Mouse (Mus musculus) kidney, adult 2 months (tissue): Measurements from ENCODE around the gene Hist1h2be. TPM values are rescaled to one million over a fixed set of nuclear protein-coding genes. Genes with fewer than 3 reads are reported as not detected.
A peak's percentile ranks its signal among the peaks of the same experiment; 100 is the strongest.
"Not testable (repeated sequence)": the region's sequence is repeated elsewhere in the genome, so short reads cannot be mapped to it uniquely, and the experiment has no call there.

Experiments
- DNase-seq: peaks from one replicate; pipeline ENCODE4 v3.0.0; 2021
- H3K27ac ChIP-seq: fragments of 200-500 bp; 2 replicates; pipeline ENCODE4 v1.5.1; 2012; ENCODE audit warnings: low read depth, low read length, control low read depth, inconsistent platforms; ENCODE audit not compliant: insufficient read depth
- H3K27me3 ChIP-seq: fragments of 200-500 bp; replicated peaks from 2 replicates; pipeline ENCODE4 v1.6.1; 2012; ENCODE audit warnings: mild to moderate bottlenecking, moderate library complexity, low read length, inconsistent platforms; ENCODE audit not compliant: control insufficient read depth, insufficient read depth
- H3K36me3 ChIP-seq: fragments of 200-500 bp; 2 replicates; pipeline ENCODE4 v1.6.1; 2012; ENCODE audit warnings: mild to moderate bottlenecking, moderate library complexity, low read length, inconsistent platforms; ENCODE audit not compliant: control insufficient read depth, insufficient read depth
- H3K4me1 ChIP-seq: fragments of 200-500 bp; 2 replicates; pipeline ENCODE4 v1.6.1; 2011; ENCODE audit warnings: low read length; ENCODE audit not compliant: control insufficient read depth, insufficient read depth
- H3K4me3 ChIP-seq: fragments of 200-500 bp; 2 replicates; pipeline ENCODE4 v1.5.1; 2011; ENCODE audit warnings: mild to moderate bottlenecking, low read depth, low read length, control low read depth; ENCODE audit not compliant: insufficient read depth
- CTCF ChIP-seq: fragments of 200-500 bp; conservative IDR thresholded peaks from 2 replicates; pipeline ENCODE4 v1.5.1; 2011; ENCODE audit warnings: low read depth, mild to moderate bottlenecking, control low read depth, low read length, moderate library complexity, mixed read lengths; ENCODE audit not compliant: insufficient read depth, insufficient read length
- POLR2A ChIP-seq: fragments of 200-500 bp; IDR thresholded peaks from one replicate; pipeline ENCODE4 v1.6.1; 2011; ENCODE audit warnings: low read depth, low read length, control low read depth
- WGBS: fragments of 180-500 bp; shearing (Covaris S2); methylation state at CpG from one replicate; pipeline ENCODE4 v1.1.7; 2018; 5-methylcytosine and 5-hydroxymethylcytosine counted together
- polyA plus RNA-seq: library from polyadenylated mRNA; depleted of rRNA; stranded (reverse); fragments of >200 nt; gene quantifications from 2 replicates; pipeline ENCODE4 v1.2.3, GENCODE M21; 2012

The Hist1h2be gene
- polyA plus RNA-seq, 1 experiment: 1.2 TPM

DNA sequence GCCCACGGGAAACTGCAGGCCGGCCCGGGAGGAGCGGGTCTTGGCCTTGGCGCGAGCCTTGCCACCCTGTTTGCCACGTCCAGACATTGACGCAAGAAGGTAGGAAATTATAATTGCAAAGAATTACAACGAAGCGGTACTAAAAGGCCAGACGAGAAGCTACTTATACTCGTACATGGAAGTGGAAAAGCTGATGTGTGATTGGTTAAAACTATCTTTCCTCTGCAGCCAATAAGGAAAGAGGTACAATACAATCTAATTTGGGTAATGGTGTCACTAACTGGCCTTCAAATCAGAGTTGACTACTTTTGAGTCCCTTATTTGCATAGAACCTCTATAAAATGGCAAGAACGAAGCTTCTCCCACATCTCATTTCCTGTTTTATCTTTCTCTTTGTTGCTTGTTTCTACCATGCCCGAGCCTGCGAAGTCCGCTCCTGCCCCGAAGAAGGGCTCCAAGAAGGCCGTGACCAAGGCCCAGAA, 49.9 kb downstream of the Hist1h2be start, which contains the start of the genes Hist1h2ae and Hist1h2bg:
Hist1h2ae (minus strand) TSS at position 199 of the 482 bp plus-strand sequence.
Hist1h2bg (plus strand) TSS at position 375 of the 482 bp plus-strand sequence.
- Histone ChIP-seq H3K27ac (peak within 1 kb of the TSS; percentile 77), H3K4me3 (peak within 1 kb of the TSS; percentile 60), H3K4me1 (no peaks in the 10 kb centered on the region; the same call in 1 of the 2 replicates), H3K27me3 (peaks cover 2% of the 10 kb centered on the region; the same call in 1 of the 2 replicates), H3K36me3 (no peaks in the 10 kb centered on the region)
- DNase-seq: peak; percentile 85
- TF ChIP-seq POLR2A: no peak
- no peak for TF ChIP-seq CTCF
- WGBS: under 1% methylated on average over 18 of the region's 18 CpGs

DNA sequence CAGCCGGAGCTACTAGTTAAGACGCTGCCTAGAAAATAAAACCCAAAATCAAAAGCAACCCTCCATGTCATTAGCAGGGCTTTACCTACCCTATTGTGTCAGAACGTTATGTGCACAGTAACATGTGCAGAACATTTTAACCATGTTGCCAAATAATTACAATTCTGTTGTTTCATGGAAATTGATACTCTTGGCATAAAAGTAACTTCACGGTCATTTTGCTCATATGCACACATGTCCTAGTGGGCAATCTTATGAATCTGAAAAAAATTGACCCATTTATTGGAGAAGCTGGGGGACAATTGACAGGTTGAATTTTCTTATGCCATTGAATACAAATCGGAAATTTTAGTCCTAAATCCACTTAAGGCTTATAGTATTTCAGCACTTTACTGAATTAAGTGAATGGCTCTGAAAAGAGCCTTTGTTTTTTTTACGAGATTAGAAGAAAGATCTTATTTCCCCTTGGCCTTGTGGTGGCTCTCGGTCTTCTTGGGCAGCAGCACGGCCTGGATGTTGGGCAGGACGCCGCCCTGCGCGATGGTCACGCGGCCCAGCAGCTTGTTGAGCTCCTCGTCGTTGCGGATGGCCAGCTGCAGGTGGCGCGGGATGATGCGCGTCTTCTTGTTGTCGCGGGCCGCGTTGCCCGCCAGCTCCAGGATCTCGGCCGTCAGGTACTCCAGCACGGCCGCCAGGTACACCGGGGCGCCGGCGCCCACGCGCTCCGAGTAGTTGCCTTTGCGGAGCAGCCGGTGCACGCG, 50.5 kb downstream of the Hist1h2be start:
- H3K27me3 ChIP-seq, DNase-seq, H3K4me1 ChIP-seq, H3K36me3 ChIP-seq: not testable (repeated sequence)
- peak overlapping the region; percentile 74; the same call in 1 of the 2 replicates for H3K27ac ChIP-seq
- H3K4me3 ChIP-seq: peak overlapping the region; percentile 41
- WGBS: 4% methylated on average over 31 of the region's 41 CpGs

DNA sequence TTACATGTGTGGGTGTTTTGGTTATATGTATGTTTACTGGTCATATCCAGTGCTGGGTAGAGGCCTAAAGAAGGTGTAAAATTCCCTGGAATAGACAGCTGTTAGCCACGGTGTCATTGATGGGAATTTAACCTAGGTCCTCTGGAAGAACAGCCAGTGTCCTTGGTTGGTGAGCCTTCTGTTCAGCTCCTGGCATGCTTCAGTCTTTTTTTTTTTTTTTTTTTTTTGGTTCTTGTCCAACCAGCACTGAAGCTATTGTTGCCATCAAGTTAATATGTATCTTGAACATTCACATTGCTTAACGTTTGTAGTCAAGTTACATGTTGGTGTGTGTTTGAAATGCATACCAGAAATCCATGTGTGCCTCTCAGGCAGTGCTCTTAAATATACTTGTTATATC, 56.4 kb downstream of the Hist1h2be start:
- WGBS: 58% methylated on average over 2 of the region's 2 CpGs
- H3K27me3 ChIP-seq: no peaks in the 10 kb centered on the region
- H3K36me3 ChIP-seq: no peaks in the 10 kb centered on the region
- no peak overlapping the region for H3K27ac ChIP-seq
- peaks cover 2% of the 10 kb centered on the region; the same call in 1 of the 2 replicates for H3K4me1 ChIP-seq
- no peak overlapping the region for H3K4me3 ChIP-seq
- TF ChIP-seq CTCF: no peak
- TF ChIP-seq POLR2A: no peak
- no peak for DNase-seq

DNA sequence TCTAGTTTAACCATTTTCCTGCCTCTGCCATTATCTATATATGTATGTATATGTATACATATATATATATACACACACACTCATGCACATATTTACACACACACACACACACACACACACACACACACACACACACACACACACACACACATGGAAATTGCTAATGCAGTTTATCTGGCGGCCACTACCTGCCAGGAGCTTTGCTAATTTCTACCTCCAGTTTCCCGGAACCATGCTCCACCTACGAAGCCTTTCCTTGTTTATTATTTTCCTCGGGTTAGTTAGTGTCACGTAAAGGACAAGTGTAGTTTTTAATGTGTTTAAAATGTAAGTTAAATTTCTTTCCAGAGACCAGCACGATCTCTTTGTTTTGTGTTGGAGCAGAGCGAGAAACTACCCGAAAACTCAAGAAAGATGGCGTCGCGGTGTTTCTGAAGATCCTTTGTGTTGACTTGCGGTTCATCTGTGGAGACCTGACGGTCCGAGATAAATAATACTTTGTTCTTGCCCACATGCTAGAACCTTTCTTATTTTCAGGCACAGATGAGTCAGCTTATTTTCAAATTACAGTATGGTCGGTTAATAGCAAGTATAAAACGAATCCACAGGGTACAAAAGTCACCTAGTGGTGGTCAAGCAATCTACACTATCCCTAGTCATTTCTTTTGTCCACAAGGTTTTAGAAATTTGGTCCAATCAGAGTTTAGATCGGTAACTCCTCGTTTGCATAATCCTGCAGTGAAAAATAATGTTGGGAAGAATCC, 58.0 kb downstream of the Hist1h2be start:
- H3K27me3 ChIP-seq: no peaks in the 10 kb centered on the region
- peaks cover 2% of the 10 kb centered on the region; the same call in 1 of the 2 replicates for H3K4me1 ChIP-seq
- H3K27ac ChIP-seq: peak overlapping the region; percentile 61; the same call in 1 of the 2 replicates
- no peaks in the 10 kb centered on the region for H3K36me3 ChIP-seq
- H3K4me3 ChIP-seq: peak overlapping the region; percentile 31
- WGBS: 3% methylated on average over 18 of the region's 18 CpGs
- no peak for TF ChIP-seq CTCF
- TF ChIP-seq POLR2A: no peak
- DNase-seq: peak; percentile 62

DNA sequence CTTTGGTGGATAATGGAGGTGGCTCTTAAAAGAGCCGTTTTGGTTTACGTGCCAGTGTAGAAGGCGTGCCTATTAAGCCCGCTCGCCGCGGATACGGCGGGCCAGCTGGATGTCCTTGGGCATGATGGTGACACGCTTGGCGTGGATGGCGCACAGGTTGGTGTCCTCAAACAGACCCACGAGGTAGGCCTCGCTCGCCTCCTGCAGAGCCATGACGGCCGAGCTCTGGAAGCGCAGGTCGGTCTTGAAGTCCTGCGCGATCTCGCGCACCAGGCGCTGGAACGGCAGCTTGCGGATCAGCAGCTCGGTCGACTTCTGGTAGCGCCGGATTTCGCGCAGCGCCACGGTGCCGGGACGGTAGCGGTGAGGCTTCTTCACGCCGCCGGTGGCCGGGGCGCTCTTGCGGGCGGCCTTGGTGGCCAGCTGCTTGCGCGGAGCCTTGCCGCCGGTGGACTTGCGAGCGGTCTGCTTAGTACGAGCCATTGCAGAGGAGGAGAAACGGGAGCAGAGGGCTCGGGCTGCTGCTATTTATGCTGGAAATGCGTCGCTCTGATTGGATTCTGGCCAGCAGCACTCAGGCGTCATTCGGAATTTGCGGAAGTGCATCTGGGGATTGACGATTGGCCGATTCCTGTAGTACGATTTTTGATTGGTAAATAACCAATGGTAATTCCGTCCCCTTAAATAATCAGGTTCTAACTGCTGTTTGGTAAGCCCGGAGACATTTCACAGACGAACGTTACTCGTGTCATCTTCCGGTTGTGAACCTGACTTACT, 58.9 kb downstream of the Hist1h2be start, which contains the start of gene Hist1h3e:
Hist1h3e (minus strand) TSS at position 487 of the 777 bp plus-strand sequence.
- Histone ChIP-seq H3K27ac (peak within 1 kb of the TSS; percentile 72), H3K4me3 (peak within 1 kb of the TSS; percentile 69)
- H3K4me1 ChIP-seq, H3K27me3 ChIP-seq, H3K36me3 ChIP-seq: not testable (repeated sequence)
- peak; percentile 66 for TF ChIP-seq POLR2A
- WGBS: under 1% methylated on average over 65 of the region's 67 CpGs
- peak; percentile 96 for DNase-seq

DNA sequence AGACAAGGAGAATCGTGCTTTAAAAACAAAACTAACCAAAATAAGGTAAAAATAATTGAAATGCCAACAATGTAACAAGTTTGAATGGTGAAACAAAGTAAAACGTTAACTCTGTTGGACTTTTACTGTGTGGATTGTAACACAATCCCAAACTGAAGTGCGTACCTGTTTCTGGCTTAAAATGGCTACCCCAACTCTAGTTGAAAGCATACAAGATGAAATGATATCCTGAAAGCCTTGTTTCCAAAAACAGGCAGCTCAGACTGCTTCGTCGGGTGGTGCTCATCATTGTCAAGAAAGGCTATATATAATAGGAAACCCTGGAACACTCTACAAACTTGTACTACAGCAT, 59.4 kb downstream of the Hist1h2be start:
- DNase-seq, H3K4me3 ChIP-seq: not testable (repeated sequence)
- 2% methylated on average over 2 of the region's 5 CpGs for WGBS

DNA sequence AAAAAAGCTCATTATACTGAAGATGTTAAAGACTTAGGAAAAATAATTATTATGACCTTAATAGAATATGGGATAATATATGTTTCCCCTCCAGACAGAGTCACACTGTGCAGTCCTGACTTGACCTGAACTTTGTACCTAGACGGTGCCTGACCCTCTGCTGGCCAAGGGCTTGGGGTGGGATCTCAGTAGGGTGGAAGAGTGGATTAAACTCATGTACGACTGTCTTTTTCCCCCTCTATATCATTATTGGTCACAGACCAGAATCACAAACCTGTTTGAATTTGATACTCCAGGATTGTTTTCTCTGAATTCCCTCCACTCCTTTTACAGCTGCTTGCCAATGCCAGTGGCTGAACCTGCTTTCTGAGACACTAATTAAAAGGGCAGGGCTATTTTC, 60.2 kb downstream of the Hist1h2be start:
- not testable (repeated sequence) for H3K36me3 ChIP-seq, H3K4me1 ChIP-seq, H3K4me3 ChIP-seq, DNase-seq, H3K27me3 ChIP-seq, H3K27ac ChIP-seq
- 26% methylated on average over 2 of the region's 2 CpGs for WGBS

More for the DNA sequence above, 59.4 kb downstream of the Hist1h2be start:
- not testable (repeated sequence) for H3K4me1 ChIP-seq, H3K36me3 ChIP-seq, H3K27me3 ChIP-seq, H3K27ac ChIP-seq
